Mouse (Mus musculus): ENCODE data around the gene Rab11fip3.

DNA sequence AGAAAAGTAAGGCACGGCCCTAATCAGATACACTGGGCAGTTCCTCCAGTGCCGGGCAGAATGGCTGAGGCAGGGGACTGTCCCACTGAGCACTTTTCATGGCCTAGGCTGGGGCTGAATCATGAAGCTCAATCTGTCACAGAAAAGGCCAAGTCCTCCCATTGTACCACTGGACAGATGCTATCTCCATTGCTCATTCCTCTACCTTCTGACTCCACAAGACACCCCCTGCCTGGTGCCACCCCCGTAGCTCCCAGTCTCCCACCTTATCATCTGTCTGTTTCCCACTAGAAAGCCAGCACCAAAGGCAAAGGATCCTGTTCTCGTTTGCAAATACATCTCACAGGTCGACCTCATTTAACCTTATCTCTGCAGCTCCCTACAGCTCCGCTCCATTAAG lies 37.3 kb downstream of the Rab11fip3 start:
- no peak for TF ChIP-seq CTCF (IDR thresholded peaks at IDR 0.05; ENCODE audit: low read depth, low read length)
- no peak for TF ChIP-seq GATA2 (IDR thresholded peaks at IDR 0.05; ENCODE audit: borderline replicate concordance, low read depth, low read length)
- TF ChIP-seq TAL1 (conservative IDR thresholded peaks at IDR 0.05; ENCODE audit: low read depth, low read length) = no peak
